Mouse (Mus musculus) kidney, adult 2 months (tissue): ENCODE measurements around the gene Ppm1n. TPM values are rescaled to one million over a fixed set of nuclear protein-coding genes. Genes with fewer than 3 reads are reported as not detected.

Experiments used
- DNase-seq: peaks from one replicate; pipeline ENCODE4 v3.0.0; 2021
- H3K27ac ChIP-seq: fragments of 200-500 bp; 2 replicates; pipeline ENCODE4 v1.5.1; 2012; ENCODE audit warnings: low read depth, low read length, control low read depth, inconsistent platforms; ENCODE audit not compliant: insufficient read depth
- H3K27me3 ChIP-seq: fragments of 200-500 bp; replicated peaks from 2 replicates; pipeline ENCODE4 v1.6.1; 2012; ENCODE audit warnings: mild to moderate bottlenecking, moderate library complexity, low read length, inconsistent platforms; ENCODE audit not compliant: control insufficient read depth, insufficient read depth
- H3K36me3 ChIP-seq: fragments of 200-500 bp; 2 replicates; pipeline ENCODE4 v1.6.1; 2012; ENCODE audit warnings: mild to moderate bottlenecking, moderate library complexity, low read length, inconsistent platforms; ENCODE audit not compliant: control insufficient read depth, insufficient read depth
- H3K4me1 ChIP-seq: fragments of 200-500 bp; 2 replicates; pipeline ENCODE4 v1.6.1; 2011; ENCODE audit warnings: low read length; ENCODE audit not compliant: control insufficient read depth, insufficient read depth
- H3K4me3 ChIP-seq: fragments of 200-500 bp; 2 replicates; pipeline ENCODE4 v1.5.1; 2011; ENCODE audit warnings: mild to moderate bottlenecking, low read depth, low read length, control low read depth; ENCODE audit not compliant: insufficient read depth
- CTCF ChIP-seq: fragments of 200-500 bp; conservative IDR thresholded peaks from 2 replicates; pipeline ENCODE4 v1.5.1; 2011; ENCODE audit warnings: low read depth, mild to moderate bottlenecking, control low read depth, low read length, moderate library complexity, mixed read lengths; ENCODE audit not compliant: insufficient read depth, insufficient read length
- POLR2A ChIP-seq: fragments of 200-500 bp; IDR thresholded peaks from one replicate; pipeline ENCODE4 v1.6.1; 2011; ENCODE audit warnings: low read depth, low read length, control low read depth
- WGBS: fragments of 180-500 bp; shearing (Covaris S2); methylation state at CpG from one replicate; pipeline ENCODE4 v1.1.7; 2018; 5-methylcytosine and 5-hydroxymethylcytosine counted together
- polyA plus RNA-seq: library from polyadenylated mRNA; depleted of rRNA; stranded (reverse); fragments of >200 nt; gene quantifications from 2 replicates; pipeline ENCODE4 v1.2.3, GENCODE M21; 2012

Gene Ppm1n
- polyA plus RNA-seq, 1 experiment: not detected

DNA sequence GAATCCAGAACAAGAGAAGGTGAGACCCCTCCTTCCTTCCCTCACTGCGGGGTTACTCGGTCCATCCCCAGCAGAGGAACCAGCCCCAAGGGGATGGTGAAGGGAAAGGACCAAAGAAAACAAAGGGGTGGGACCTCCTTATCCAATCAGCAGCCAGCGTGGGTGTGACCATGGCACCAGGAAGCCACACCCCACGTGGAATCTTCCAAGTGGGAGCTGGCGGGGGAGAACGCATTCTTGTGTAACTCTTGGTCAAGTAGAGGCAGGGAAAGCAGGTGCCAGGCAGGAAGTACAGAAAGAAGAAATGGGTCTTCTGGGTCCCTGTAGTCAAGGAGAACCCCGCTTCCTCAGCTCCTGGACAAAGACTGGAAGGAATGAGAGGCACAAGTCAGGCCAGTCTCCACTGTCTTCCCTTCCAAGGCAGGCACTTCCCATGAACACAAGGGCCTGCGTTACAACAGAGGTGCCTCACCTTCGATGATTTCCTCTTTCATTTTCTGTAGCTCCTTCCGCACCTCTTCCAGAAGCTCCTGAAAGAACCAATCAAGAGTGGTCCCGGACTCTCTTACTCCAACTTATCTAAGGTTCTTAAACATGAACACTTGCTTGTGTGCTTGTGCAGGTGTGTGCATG is 22.4 kb downstream of the Ppm1n start:
- 41% methylated on average over 11 of the region's 11 CpGs for WGBS
- Histone ChIP-seq H3K4me3 (no peak overlapping the region), H3K36me3 (no peaks in the 10 kb centered on the region; the same call in 1 of the 2 replicates), H3K4me1 (0 out of 2 replicates have a peak, but pooled peaks cover 4% of the 10 kb centered on the region), H3K27ac (no peak overlapping the region), H3K27me3 (no peaks in the 10 kb centered on the region)
- DNase-seq: peak; percentile 88
- no peak for TF ChIP-seq POLR2A
- no peak for TF ChIP-seq CTCF

DNA sequence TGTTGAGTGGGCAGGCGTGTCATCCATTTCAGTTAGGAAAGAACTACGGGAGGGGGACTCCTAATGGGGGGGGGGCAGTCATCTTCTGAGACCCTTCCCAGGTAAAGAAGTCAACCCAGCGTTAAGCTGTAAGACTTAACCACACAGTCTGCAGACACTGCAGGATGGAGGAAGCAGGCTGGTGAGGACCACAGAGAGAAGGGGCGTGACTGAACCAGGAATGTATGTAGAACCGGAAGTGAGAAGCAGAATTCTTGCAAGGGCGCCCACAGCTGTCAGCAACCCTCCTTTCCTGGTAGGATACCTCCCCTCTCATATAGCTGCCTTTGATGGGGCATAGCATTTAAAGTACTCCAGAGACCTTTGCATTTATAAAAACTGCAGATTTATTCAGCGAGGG is 23.3 kb downstream of the Ppm1n start:
- no peak for TF ChIP-seq POLR2A
- no peak for TF ChIP-seq CTCF
- H3K27ac ChIP-seq: no peak overlapping the region
- 76% methylated on average over 7 of the region's 7 CpGs for WGBS
- H3K36me3 ChIP-seq: no peaks in the 10 kb centered on the region; the same call in 1 of the 2 replicates
- 0 out of 2 replicates have a peak, but pooled peaks cover 4% of the 10 kb centered on the region for H3K4me1 ChIP-seq
- no peaks in the 10 kb centered on the region for H3K27me3 ChIP-seq
- no peak overlapping the region for H3K4me3 ChIP-seq
- DNase-seq: no peak

DNA sequence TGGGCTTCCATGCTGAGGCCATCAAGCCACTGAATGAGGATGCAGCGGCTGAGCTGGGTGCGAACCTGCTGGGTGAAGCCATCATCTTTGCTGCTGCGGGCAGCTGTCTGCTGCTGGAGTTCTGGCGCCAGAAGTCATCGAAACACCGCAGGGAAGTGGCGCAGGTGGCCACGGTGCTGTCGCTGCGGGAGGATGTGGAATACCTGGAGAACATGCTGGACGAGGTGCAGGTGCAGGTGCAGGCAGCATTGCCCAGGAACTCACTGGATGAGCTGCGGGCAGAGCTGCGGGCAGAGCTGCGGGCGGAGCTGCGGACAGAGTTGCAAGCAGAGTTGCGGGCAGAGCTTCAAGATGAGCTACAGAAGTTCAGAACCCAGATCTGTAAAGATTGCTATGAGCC is 24.5 kb downstream of the Ppm1n start:
- H3K4me1 ChIP-seq: 0 out of 2 replicates have a peak, but pooled peaks cover 4% of the 10 kb centered on the region
- H3K36me3 ChIP-seq: no peaks in the 10 kb centered on the region
- H3K4me3 ChIP-seq: no peak overlapping the region
- no peak for DNase-seq
- H3K27me3 ChIP-seq: no peaks in the 10 kb centered on the region
- TF ChIP-seq CTCF: no peak
- no peak for TF ChIP-seq POLR2A
- WGBS: 92% methylated on average over 17 of the region's 17 CpGs
- no peak overlapping the region for H3K27ac ChIP-seq

DNA sequence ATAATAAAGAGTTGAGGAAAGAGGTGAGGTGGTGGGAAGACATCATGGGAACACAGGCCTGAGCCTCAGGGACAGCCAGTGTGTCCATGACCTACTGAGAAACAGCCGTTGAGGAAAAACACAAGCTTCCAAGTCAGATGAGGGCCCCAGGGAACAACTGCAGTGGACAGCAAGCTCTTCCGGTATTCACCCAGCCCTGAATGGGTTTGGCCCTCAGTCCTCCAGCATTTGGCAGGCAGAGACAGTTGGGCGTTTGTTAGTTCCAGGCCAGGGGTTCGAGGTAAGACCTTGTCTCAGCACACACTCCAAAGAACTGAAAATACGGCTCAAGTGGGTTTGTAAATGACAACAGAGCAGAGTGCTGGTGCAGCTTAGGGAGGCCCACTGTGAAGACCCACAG is 26.4 kb downstream of the Ppm1n start:
- WGBS: 49% methylated on average over 5 of the region's 5 CpGs
- DNase-seq: no peak
- H3K36me3 ChIP-seq: no peaks in the 10 kb centered on the region
- no peak for TF ChIP-seq POLR2A
- no peak for TF ChIP-seq CTCF
- H3K4me3 ChIP-seq: no peak overlapping the region
- H3K27me3 ChIP-seq: no peaks in the 10 kb centered on the region
- H3K27ac ChIP-seq: no peak overlapping the region
- H3K4me1 ChIP-seq: 0 out of 2 replicates have a peak, but pooled peaks cover 4% of the 10 kb centered on the region

DNA sequence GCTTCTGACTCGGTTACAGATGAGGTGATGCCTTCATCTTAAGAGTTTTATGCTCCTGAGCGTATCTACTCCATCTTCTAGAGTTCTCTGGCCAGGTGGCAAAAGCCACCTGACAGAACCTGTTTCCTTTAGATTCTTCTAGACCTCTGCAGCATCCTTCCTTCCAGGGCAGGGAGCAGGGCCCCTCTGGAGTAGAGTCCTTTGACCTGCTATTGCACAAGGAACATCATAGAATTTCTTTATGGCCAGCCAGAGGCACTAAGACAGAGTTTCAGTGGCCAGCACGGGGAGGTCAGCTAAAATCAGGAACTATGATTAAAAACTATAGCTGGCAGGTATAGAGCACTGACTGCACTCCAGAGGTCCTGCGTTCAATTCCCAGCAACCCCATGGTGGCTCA is 27.8 kb downstream of the Ppm1n start:
- no peak for TF ChIP-seq POLR2A
- no peak for TF ChIP-seq CTCF
- WGBS: 88% methylated on average over 4 of the region's 4 CpGs

DNA sequence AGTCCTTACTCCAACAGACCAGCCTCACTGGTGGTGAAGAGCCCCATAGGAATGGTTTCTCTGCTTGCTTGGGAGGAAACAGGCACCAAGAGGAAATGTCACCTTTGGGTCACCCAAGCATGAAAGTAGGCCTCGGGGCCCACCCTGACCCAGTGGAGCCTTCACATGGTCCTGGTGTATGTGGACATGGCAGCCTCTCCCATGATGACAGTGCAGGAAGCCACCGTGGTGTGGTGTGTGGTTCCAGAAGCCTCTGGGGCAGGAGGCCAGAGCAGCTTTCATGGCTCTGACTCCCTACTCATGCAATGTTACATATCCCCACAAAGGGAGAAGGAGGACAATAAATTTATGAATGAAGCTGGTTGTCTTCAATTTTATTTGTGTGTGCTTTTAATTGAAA is 32.4 kb downstream of the Ppm1n start:
- no peak for DNase-seq
- Histone ChIP-seq H3K27ac (no peak overlapping the region), H3K36me3 (no peaks in the 10 kb centered on the region), H3K4me1 (no peaks in the 10 kb centered on the region), H3K4me3 (no peak overlapping the region), H3K27me3 (no peaks in the 10 kb centered on the region)
- TF ChIP-seq POLR2A: no peak
- WGBS: 72% methylated on average over 2 of the region's 2 CpGs

More for the DNA sequence above, 27.8 kb downstream of the Ppm1n start:
- DNase-seq: no peak
- H3K36me3 ChIP-seq: no peaks in the 10 kb centered on the region
- H3K27me3 ChIP-seq: no peaks in the 10 kb centered on the region
- no peak overlapping the region for H3K4me3 ChIP-seq
- no peak overlapping the region for H3K27ac ChIP-seq
- H3K4me1 ChIP-seq: no peaks in the 10 kb centered on the region

DNA sequence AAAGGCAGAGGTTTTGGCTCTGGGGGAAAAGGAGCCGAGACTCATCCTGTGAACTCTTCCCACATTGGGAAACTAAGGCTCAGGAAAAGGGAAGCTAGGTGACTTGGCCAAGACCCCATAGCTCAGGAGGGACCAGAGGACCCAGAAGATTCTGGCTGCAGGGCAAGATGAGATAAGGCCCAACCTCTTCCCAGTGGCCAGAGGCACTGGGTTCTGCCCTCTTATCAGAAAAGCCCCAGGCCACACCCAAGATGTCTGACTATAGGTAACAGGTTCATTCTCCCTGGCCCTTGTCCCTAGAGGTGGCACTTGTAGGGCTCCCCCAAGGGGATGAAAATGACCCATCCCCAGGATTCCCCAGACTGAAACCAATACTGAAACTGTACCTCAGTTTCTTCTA is 33.0 kb downstream of the Ppm1n start:
- DNase-seq: no peak
- 97% methylated on average over 1 of the region's 1 CpGs for WGBS
- Histone ChIP-seq H3K4me3 (no peak overlapping the region), H3K36me3 (no peaks in the 10 kb centered on the region), H3K27me3 (no peaks in the 10 kb centered on the region), H3K4me1 (no peaks in the 10 kb centered on the region), H3K27ac (no peak overlapping the region)
- TF ChIP-seq POLR2A: no peak
- TF ChIP-seq CTCF: no peak

DNA sequence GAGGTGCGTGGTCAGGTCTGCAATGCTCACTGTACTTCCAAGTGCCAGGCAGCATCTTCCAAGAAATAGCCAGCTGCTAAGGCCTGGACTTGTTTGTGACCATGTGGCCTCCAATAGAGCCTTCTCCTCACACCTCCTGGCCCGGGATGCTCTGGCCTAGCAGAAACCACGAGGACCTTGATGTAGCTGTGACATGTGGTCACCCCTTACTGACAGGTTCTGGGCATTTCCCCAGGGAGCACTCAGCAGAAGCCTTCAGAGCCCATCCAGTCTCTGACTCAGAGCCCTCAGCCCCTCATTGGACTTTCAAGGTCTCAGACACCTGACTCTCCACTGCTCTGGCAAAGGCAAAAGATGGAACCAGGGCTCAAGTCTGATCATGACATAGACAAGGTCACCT is 34.8 kb downstream of the Ppm1n start:
- no peak for DNase-seq
- no peak for TF ChIP-seq CTCF
- TF ChIP-seq POLR2A: no peak
- H3K27me3 ChIP-seq: no peaks in the 10 kb centered on the region
- no peaks in the 10 kb centered on the region for H3K36me3 ChIP-seq
- whole genome bisulfite sequencing: 77% methylated on average over 3 of the region's 3 CpGs
- no peak overlapping the region for H3K27ac ChIP-seq
- H3K4me1 ChIP-seq: no peaks in the 10 kb centered on the region
- no peak overlapping the region for H3K4me3 ChIP-seq
